Mouse (Mus musculus) embryonic facial prominence, embryonic 14.5 days (tissue): ENCODE data around the gene Atp6v1a. TPM values are rescaled to one million over a fixed set of nuclear protein-coding genes. Genes with fewer than 3 reads are reported as not detected.
A peak's percentile ranks its signal among the peaks of the same experiment; 100 is the strongest.

Experiments
- ATAC-seq: fragments of 200-750 bp; cut with Nextera tagmentation; 2 replicates; pipeline ENCODE4 v1.8.0; 2017; ENCODE audit warnings: low read depth, moderate number of reproducible peaks, moderate TSS enrichment
- DNase-seq: peaks from one replicate; pipeline ENCODE4 v3.0.0-alpha.2; 2015; ENCODE audit warnings: low spot score
- H3K27ac ChIP-seq: fragments of 300-500 bp; sonication (generic); replicated peaks from 2 replicates; pipeline ENCODE4 v1.5.1; 2014; ENCODE audit warnings: low read depth, mild to moderate bottlenecking, low read length, moderate library complexity
- H3K27me3 ChIP-seq: fragments of 300-500 bp; sonication (generic); replicated peaks from 2 replicates; pipeline ENCODE4 v1.6.1; 2014; ENCODE audit warnings: low read length; ENCODE audit not compliant: control insufficient read depth, insufficient read depth
- H3K36me3 ChIP-seq: fragments of 300-500 bp; sonication (generic); 2 replicates; pipeline ENCODE4 v1.6.1; 2014; ENCODE audit warnings: low read length, mixed read lengths; ENCODE audit not compliant: control insufficient read depth, insufficient read depth
- H3K4me1 ChIP-seq: fragments of 300-500 bp; sonication (generic); 2 replicates; pipeline ENCODE4 v1.6.1; 2014; ENCODE audit warnings: antibody characterized with exemption, low read length; ENCODE audit not compliant: control insufficient read depth, insufficient read depth
- H3K4me2 ChIP-seq: fragments of 300-500 bp; sonication (generic); 2 replicates; pipeline ENCODE4 v1.6.1; 2014; ENCODE audit warnings: low read depth, mild to moderate bottlenecking, low read length, moderate library complexity, mixed read lengths
- H3K4me3 ChIP-seq: fragments of 300-500 bp; sonication (generic); 2 replicates; pipeline ENCODE4 v1.5.1; 2014; ENCODE audit warnings: low read depth, mild to moderate bottlenecking, low read length
- H3K9ac ChIP-seq: fragments of 300-500 bp; sonication (generic); 2 replicates; pipeline ENCODE4 v1.6.1; 2014; ENCODE audit warnings: low read depth, mild to moderate bottlenecking, low read length, moderate library complexity, mixed read lengths
- H3K9me3 ChIP-seq: fragments of 300-500 bp; sonication (generic); 2 replicates; pipeline ENCODE4 v1.6.1; 2016; ENCODE audit warnings: low read length; ENCODE audit not compliant: control insufficient read depth
- WGBS: fragments of 180-500 bp; shearing (Covaris S2); extraction: QIAGEN DNeasy Blood & Tissue Kit; methylation state at CpG from one replicate; pipeline ENCODE4 v1.1.7; 2014; 5-methylcytosine and 5-hydroxymethylcytosine counted together
- polyA plus RNA-seq: library from polyadenylated mRNA; unstranded; fragments of >200 nt; fragmentation: Nextera tagmentation; extraction: Ambion mirVana; gene quantifications from 2 replicates; pipeline ENCODE4 v1.2.1, GENCODE M21; 2014

Atp6v1a gene
- polyA plus RNA-seq: 75.2 and 76.2 TPM in 2 replicates

- DNase-seq (peak; percentile 97), ATAC-seq (peak; percentile 86)
- peak within 1 kb of the TSS; percentile 96 for H3K4me2 ChIP-seq
- peak within 1 kb of the TSS; percentile 99 for H3K4me3 ChIP-seq
- no peaks in the 10 kb centered on the region for H3K36me3 ChIP-seq
- no peaks in the 10 kb centered on the region for H3K9me3 ChIP-seq
- H3K9ac ChIP-seq: peak within 1 kb of the TSS; percentile 96
- peaks cover 10% of the 10 kb centered on the region for H3K4me1 ChIP-seq
- WGBS: 1% methylated on average over 41 of the region's 71 CpGs
- H3K27ac ChIP-seq: peak within 1 kb of the TSS; percentile 97
- H3K27me3 ChIP-seq: no peaks in the 10 kb centered on the region
These were observed at the start of gene Atp6v1a, which contains the start of gene Naa50 for GRCm38 (mm10) chr16:44139536-44140185. Atp6v1a (minus strand) TSS chr16:44139705. Naa50 (plus strand) TSS chr16:44139830.

- no peak for DNase-seq
- H3K36me3 ChIP-seq: 0 out of 2 replicates have a peak, but pooled peaks cover 3% of the 10 kb centered on the region
- H3K27ac ChIP-seq: no peak overlapping the region
- no peaks in the 10 kb centered on the region for H3K27me3 ChIP-seq
- no peak overlapping the region for H3K4me3 ChIP-seq
- 85% methylated on average over 3 of the region's 3 CpGs for WGBS
- H3K4me1 ChIP-seq: peaks cover 3% of the 10 kb centered on the region; the same call in 1 of the 2 replicates
- no peak for ATAC-seq
- no peak overlapping the region for H3K9ac ChIP-seq
- H3K4me2 ChIP-seq: no peak overlapping the region
- H3K9me3 ChIP-seq: peaks cover 4% of the 10 kb centered on the region; the same call in 1 of the 2 replicates
These were observed 49.3 kb upstream of the Atp6v1a start for GRCm38 (mm10) chr16:44188766-44189165.

GRCm38 (mm10) chr16:44187172-44187571 lies 47.7 kb upstream of the Atp6v1a start:
- 92% methylated on average over 4 of the region's 4 CpGs for WGBS
- no peak overlapping the region for H3K9ac ChIP-seq
- no peak overlapping the region for H3K4me3 ChIP-seq
- DNase-seq (no peak), ATAC-seq (no peak)
- no peak overlapping the region for H3K4me2 ChIP-seq
- no peak overlapping the region for H3K27ac ChIP-seq
- H3K4me1 ChIP-seq: peaks cover 3% of the 10 kb centered on the region; the same call in 1 of the 2 replicates
- peaks cover 4% of the 10 kb centered on the region; the same call in 1 of the 2 replicates for H3K9me3 ChIP-seq
- no peaks in the 10 kb centered on the region for H3K27me3 ChIP-seq
- 0 out of 2 replicates have a peak, but pooled peaks cover 3% of the 10 kb centered on the region for H3K36me3 ChIP-seq

- DNase-seq: peak; percentile 65
- H3K36me3 ChIP-seq: no peaks in the 10 kb centered on the region
- no peak overlapping the region for H3K4me2 ChIP-seq
- 45% methylated on average over 3 of the region's 3 CpGs for WGBS
- no peak overlapping the region for H3K9ac ChIP-seq
- ATAC-seq: no peak
- no peak overlapping the region for H3K27ac ChIP-seq
- H3K4me1 ChIP-seq: peaks cover 3% of the 10 kb centered on the region; the same call in 1 of the 2 replicates
- H3K27me3 ChIP-seq: no peaks in the 10 kb centered on the region
- H3K9me3 ChIP-seq: peaks cover 4% of the 10 kb centered on the region; the same call in 1 of the 2 replicates
- no peak overlapping the region for H3K4me3 ChIP-seq
These were observed 45.3 kb upstream of the Atp6v1a start for GRCm38 (mm10) chr16:44184769-44185168.

- Histone ChIP-seq H3K36me3 (no peaks in the 10 kb centered on the region), H3K4me2 (no peak overlapping the region), H3K4me1 (peaks cover 3% of the 10 kb centered on the region; the same call in 1 of the 2 replicates), H3K9me3 (no peaks in the 10 kb centered on the region), H3K27me3 (no peaks in the 10 kb centered on the region), H3K9ac (no peak overlapping the region), H3K4me3 (no peak overlapping the region), H3K27ac (no peak overlapping the region)
- WGBS: 85% methylated on average over 1 of the region's 1 CpGs
- DNase-seq: no peak
- ATAC-seq: no peak
These were observed 43.1 kb upstream of the Atp6v1a start for GRCm38 (mm10) chr16:44182597-44182996.

- Histone ChIP-seq H3K27me3 (no peaks in the 10 kb centered on the region), H3K4me1 (peaks cover 12% of the 10 kb centered on the region), H3K36me3 (no peaks in the 10 kb centered on the region), H3K9ac (no peak overlapping the region), H3K27ac (no peak overlapping the region), H3K9me3 (no peaks in the 10 kb centered on the region), H3K4me2 (no peak overlapping the region), H3K4me3 (no peak overlapping the region)
- DNase-seq (no peak), ATAC-seq (no peak)
- WGBS: 56% methylated on average over 1 of the region's 1 CpGs
These were observed 39.0 kb upstream of the Atp6v1a start for GRCm38 (mm10) chr16:44178555-44178954.

- no peak overlapping the region for H3K27ac ChIP-seq
- no peaks in the 10 kb centered on the region for H3K36me3 ChIP-seq
- DNase-seq: no peak
- ATAC-seq: no peak
- no peaks in the 10 kb centered on the region for H3K27me3 ChIP-seq
- H3K9me3 ChIP-seq: no peaks in the 10 kb centered on the region
- no peak overlapping the region for H3K4me2 ChIP-seq
- no peak overlapping the region for H3K9ac ChIP-seq
- 94% methylated on average over 2 of the region's 2 CpGs for WGBS
- H3K4me3 ChIP-seq: no peak overlapping the region
- peaks cover 12% of the 10 kb centered on the region for H3K4me1 ChIP-seq
These were observed 37.0 kb upstream of the Atp6v1a start for GRCm38 (mm10) chr16:44176511-44176910.

GRCm38 (mm10) chr16:44175001-44175400 lies 35.5 kb upstream of the Atp6v1a start:
- Histone ChIP-seq H3K4me1 (peaks cover 12% of the 10 kb centered on the region), H3K36me3 (no peaks in the 10 kb centered on the region), H3K4me2 (no peak overlapping the region), H3K27ac (no peak overlapping the region), H3K9me3 (no peaks in the 10 kb centered on the region), H3K4me3 (no peak overlapping the region; the same call in 1 of the 2 replicates), H3K9ac (no peak overlapping the region), H3K27me3 (no peaks in the 10 kb centered on the region)
- DNase-seq (no peak), ATAC-seq (no peak)
- WGBS: 82% methylated on average over 1 of the region's 1 CpGs
